Mouse (Mus musculus): ENCODE measurements at regions not wholly inside any gene's neighbourhood (a gene's known extent, or its start where the extent isn't known, plus 50 kb on each side); places are given as distances from the start of the nearest gene placed in this dataset.

- TF ChIP-seq CTCF (IDR thresholded peaks at IDR 0.05; ENCODE audit: low read depth) (no peak), EP300 (optimal IDR thresholded peaks at IDR 0.05) (no peak)
Observed at GRCm38 (mm10) chr1:157906168-157906567, 399.6 kb downstream of the Sec16b start.
